Mouse (Mus musculus): ENCODE measurements around the gene Zkscan16. TPM values are rescaled to one million over a fixed set of nuclear protein-coding genes. Genes with fewer than 3 reads are reported as not detected.

The Zkscan16 gene
- total RNA-seq, 2 experiments from 2014 or later, result 0.15 to 0.39 TPM

- DNase-seq, result peak; percentile 73 to 86
These were observed 56.3 kb downstream of the Zkscan16 start for GRCm38 (mm10) chr4:58999686-59000085.

DNA sequence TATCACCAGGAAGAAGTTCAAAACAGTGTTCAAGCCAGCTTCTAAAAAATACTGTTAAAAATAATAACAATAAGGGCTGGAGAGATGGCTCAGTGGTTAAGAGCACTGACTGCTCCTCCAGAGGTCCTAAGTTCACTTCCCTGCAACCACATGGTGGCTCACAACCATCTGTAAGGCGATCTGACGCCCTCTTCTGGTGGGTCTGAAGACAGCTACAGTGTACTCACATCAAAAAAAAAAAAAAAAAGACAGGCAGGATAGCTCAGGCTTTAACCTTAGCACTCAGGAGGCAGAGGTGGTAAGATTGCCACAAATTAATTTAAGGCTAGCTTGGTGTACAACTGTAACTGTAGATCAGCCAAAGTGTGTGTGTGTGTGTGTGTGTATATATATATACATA is 57.2 kb downstream of the Zkscan16 start:
- no peak for DNase-seq

DNA sequence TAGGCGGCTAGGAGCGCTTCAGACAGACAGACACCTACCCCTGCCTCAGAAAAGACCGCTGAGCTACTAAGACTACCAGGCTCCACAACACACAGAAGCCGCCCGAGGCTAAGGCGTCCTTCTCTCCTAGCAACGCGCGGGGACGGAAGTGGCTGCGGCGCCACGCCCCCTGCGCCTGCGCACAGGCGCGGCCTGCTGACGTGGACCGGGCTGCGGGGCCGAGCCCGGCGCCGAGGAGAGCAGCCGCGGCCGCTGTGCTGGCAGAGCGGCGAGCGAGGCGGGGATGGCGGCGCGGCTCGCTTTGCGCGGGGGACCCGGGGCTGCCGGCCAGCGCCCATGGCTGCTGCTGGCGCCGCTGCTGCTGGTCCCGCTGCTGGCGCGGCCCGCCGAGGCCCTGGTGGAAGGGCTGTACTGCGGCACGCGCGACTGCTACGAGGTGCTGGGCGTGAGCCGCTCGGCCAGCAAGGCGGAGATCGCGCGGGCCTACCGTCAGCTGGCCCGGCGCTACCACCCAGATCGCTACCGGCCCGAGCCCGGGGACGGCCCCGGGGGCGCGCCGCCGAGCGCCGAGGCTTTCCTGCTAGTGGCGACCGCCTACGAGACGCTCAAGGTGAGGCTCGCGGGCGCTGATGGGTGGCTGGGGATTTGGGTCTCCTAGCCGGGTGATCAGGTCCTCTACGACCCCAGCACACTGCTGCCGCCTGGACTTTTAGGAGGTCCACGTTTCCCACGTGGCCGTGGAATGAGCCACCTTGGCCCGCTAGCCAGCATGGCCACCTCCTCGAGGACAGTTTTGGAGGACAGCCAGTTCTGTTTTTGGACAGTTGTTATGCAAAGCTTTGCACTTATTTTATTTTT is 59.7 kb downstream of the Zkscan16 start, which contains the start of gene Gm20503:
Gm20503 (plus strand) TSS at position 263 of the 858 bp plus-strand sequence.
- DNase-seq, result peak; percentile 92 to 96

GRCm38 (mm10) chr4:59003806-59004200 is 60.4 kb downstream of the Zkscan16 start:
- no peak for DNase-seq

GRCm38 (mm10) chr4:59006211-59006610 is 62.8 kb downstream of the Zkscan16 start:
- no peak for DNase-seq

DNA sequence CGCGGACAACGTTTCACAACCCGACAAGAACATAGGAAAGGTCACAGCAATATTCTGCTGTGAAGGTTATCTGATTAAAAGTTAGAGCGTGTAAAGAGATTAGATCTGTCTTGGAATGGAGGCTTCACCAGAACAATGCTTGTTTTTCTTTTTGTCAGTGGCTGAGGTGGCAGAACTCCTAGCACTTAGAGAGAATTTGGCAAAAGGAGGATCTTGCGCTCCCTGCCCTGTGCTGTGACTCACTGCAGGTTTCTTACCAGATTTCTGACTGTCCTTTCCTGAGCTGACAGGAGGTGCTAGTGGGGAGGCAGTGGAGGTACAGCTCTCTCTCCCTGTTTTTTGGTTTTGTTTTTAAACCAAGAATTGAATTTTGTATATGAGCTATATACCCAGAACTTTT is 63.6 kb downstream of the Zkscan16 start:
- DNase-seq, result no peak

Other genes with a start within 250 kb of the Zkscan16 start
- not detected for gene Olfr267, start 155.9 kb upstream of the Zkscan16 start, total RNA-seq (2021)
- 100 to 1,000 TPM; 205 to 221 TPM for gene Ecpas, start 30.9 kb upstream of the Zkscan16 start, total RNA-seq (2021)
- 1 to 10 TPM; 3.0 to 3.7 TPM for gene Ptgr1, start 43.5 kb downstream of the Zkscan16 start, total RNA-seq (2021)
- 10 to 100 TPM; 19.8 to 22.3 TPM for gene Dnajc25, start 51.4 kb downstream of the Zkscan16 start, total RNA-seq (2021)
- gene Gm20503, start 59.6 kb downstream of the Zkscan16 start, total RNA-seq (2021), result 1 to 10 TPM; 4.2 to 4.4 TPM
- 10 to 100 TPM; 13.4 to 15.5 TPM for gene Gng10, start 91.5 kb downstream of the Zkscan16 start, total RNA-seq (2021)
- not detected for gene AI481877, start 195.4 kb downstream of the Zkscan16 start, total RNA-seq (2021)
- gene Ugcg, start 245.6 kb downstream of the Zkscan16 start, total RNA-seq (2021), result 10 to 100 TPM; 11.7 to 14.6 TPM

Measured in heart, adult 18-20 months (tissue).